Mouse (Mus musculus): Measurements from ENCODE around the gene Ap2b1. TPM values are rescaled to one million over a fixed set of nuclear protein-coding genes. Genes with fewer than 3 reads are reported as not detected.

Gene Ap2b1
- polyA plus RNA-seq, 1 experiment from 2014 or later = 112 TPM

DNA sequence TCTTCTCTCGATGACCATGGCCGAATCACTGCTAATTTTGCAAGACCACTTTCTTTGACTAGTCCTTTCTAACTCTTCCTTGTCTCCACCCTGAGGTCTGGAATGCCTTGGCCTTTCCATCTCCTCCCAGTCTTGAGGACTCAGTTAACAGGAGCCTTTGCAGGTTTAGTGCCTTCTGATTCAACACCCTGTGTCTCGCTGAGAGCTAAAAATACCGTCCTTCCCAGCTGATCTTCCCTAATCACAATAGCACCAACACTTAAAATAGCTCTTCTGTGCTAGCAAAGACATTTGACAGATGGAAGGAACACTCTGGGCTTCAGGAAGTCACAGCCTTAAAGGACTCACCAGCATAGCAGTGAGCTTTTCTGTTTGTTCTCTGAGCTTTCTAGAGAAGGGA, 94.2 kb downstream of the Ap2b1 start:
- in situ Hi-C loops (cut with MboI; ENCODE audit: low pct_unique_long_range_greater_than_20kb) = no loop called here
- H3K27me3 ChIP-seq = no peaks in the 10 kb centered on the region
- CTCF ChIA-PET = no interaction called here
- no peak for ATAC-seq
- TF ChIP-seq CTCF (IDR thresholded peaks at IDR 0.05) = no peak
- POLR2A ChIA-PET = no interaction called here
- no peak for DNase-seq (ENCODE audit: low read depth, low spot score)

DNA sequence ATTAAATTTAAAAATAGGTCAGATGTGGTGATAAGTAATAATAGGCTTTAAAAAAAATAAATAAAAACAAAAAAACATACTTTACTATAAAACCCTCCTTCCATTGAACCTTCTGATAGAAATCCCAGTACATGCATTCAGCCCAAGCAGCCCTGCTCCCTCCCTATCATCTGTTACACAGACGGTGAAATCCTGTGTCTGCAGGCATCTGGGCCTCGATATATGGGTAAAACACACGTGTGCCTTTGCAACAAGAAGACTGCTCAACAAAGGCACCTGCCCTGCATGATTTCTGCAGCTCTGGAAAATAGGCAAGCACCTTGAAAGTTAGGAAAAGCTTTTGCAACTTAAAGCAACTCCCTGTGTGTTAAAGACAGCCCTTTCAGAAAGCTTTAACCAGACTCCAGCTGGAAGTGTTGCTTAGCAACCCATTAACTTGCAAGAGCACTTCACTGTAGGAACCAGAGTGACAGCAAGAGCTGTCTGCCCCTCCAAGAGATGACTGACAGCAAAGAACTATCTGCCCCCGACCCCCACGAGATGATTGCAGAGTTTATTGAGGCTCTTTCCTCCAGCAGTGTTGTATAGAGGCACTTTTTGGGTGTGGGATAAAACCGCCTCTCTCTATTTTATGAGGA, 96.1 kb downstream of the Ap2b1 start:
- no peak for DNase-seq (ENCODE audit: low read depth, low spot score)
- no peak for ATAC-seq
- ChIA-PET CTCF (interaction anchor here (0.8 kb wide), 1 partner anchor 9 kb away, joined by 3 read pairs; no protein-coding TSS in a partner anchor), POLR2A (no interaction called here)
- in situ Hi-C loops (cut with MboI; ENCODE audit: low pct_unique_long_range_greater_than_20kb) = no loop called here
- no peaks in the 10 kb centered on the region for H3K27me3 ChIP-seq
- TF ChIP-seq CTCF (IDR thresholded peaks at IDR 0.05) = no peak

DNA sequence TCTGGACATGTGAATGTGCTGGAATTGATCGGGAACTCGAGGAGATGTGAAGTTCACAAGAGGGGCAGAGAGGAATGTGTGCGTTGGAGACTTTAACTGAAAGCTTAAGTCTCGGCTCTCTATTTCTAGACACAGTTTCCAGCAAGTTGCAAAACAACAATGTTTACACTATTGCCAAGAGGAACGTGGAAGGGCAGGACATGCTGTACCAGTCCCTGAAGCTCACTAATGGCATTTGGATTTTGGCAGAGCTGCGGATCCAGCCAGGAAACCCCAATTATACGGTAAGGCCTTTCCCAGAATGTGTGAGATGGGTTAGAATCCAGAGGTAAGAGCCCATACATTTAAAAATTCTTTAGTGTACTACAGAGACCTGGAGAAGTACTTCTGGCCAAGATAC, 98.8 kb downstream of the Ap2b1 start:
- TF ChIP-seq CTCF (IDR thresholded peaks at IDR 0.05) = no peak
- no peak for ATAC-seq
- in situ Hi-C loops (cut with MboI; ENCODE audit: low pct_unique_long_range_greater_than_20kb) = no loop called here
- CTCF ChIA-PET = no interaction called here
- POLR2A ChIA-PET = no interaction called here
- H3K27me3 ChIP-seq = no peaks in the 10 kb centered on the region
- no peak for DNase-seq (ENCODE audit: low read depth, low spot score)

DNA sequence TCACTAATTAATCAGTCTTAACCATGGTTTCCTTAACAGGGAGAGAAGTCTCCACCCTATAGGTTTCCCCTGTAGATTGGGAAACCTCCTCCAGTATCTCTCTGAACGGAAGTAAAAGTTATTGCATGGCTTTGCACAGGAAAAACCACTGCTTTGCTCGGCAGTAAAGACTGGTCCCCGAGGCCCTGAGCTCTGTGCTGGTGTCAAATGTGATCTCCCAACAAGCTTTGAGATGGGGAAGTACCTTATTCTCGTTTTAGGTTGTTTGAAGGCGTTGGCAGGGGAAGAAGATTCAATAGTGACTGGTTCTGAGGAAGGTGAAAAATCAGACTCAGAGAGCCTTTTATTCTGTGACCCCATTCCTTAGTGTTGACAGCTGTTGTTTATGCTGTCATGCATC, 99.9 kb downstream of the Ap2b1 start:
- ATAC-seq (no peak), DNase-seq (ENCODE audit: low read depth, low spot score) (no peak)
- POLR2A ChIA-PET = no interaction called here
- CTCF ChIA-PET = no interaction called here
- in situ Hi-C loops (cut with MboI; ENCODE audit: low pct_unique_long_range_greater_than_20kb) = no loop called here
- no peaks in the 10 kb centered on the region for H3K27me3 ChIP-seq
- TF ChIP-seq CTCF (IDR thresholded peaks at IDR 0.05) = no peak

DNA sequence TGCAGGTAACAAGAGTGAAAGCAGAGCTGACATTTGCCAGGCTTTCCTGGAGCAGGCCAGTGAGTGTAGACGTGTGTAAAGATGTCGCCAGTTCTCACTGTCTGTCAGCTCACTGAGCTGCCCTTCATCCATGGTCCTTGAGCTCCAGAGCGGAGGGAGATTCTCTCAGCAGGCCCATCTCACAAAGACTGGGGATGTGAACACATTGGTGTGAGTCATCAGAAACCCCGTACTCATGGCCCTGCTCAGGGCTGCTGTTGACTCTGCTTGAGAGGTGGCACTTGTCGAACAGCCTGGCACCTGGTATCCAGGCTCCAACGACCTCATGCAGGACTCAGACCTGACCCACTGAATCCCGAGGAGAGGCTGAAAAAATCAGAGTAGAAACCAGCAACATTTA, 105.0 kb downstream of the Ap2b1 start:
- TF ChIP-seq CTCF (IDR thresholded peaks at IDR 0.05) = no peak
- ATAC-seq = no peak
- H3K27me3 ChIP-seq = no peaks in the 10 kb centered on the region
- no peak for DNase-seq (ENCODE audit: low read depth, low spot score)
- in situ Hi-C loops (cut with MboI; ENCODE audit: low pct_unique_long_range_greater_than_20kb) = no loop called here
- POLR2A ChIA-PET = no interaction called here
- CTCF ChIA-PET = interaction anchor here (1.3 to 1.7 kb wide), 2 partner anchors 12 to 21 kb away, joined by 3 to 4 read pairs; no protein-coding TSS in a partner anchor

DNA sequence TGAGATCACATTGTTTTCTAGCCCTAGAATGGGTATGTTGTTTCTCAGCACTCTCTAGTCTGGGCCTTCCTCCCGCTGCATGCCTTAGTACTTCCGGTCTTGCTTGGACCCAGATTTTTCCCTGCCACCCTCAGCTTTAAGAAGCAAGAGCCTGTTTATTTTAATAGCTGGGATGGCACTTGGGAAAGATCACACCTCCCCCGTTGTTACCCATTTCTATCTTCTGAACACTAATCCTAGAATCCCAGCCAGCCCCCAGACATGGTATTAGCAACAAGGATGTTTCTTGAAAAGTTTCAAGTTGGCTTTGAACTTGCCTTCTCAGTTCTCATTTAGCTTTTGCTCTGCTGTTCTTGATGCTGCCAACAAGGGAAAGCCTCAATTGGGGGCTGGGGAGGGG, 107.6 kb downstream of the Ap2b1 start:
- ChIA-PET POLR2A (no interaction called here), CTCF (interaction anchor here (0.9 to 2.2 kb wide), 3 partner anchors 18 to 113 kb away, joined by 3 to 8 read pairs (median 3); no protein-coding TSS in a partner anchor)
- ATAC-seq (no peak), DNase-seq (ENCODE audit: low read depth, low spot score) (no peak)
- no peaks in the 10 kb centered on the region for H3K27me3 ChIP-seq
- in situ Hi-C loops (cut with MboI; ENCODE audit: low pct_unique_long_range_greater_than_20kb) = no loop called here
- TF ChIP-seq CTCF (IDR thresholded peaks at IDR 0.05) = no peak

DNA sequence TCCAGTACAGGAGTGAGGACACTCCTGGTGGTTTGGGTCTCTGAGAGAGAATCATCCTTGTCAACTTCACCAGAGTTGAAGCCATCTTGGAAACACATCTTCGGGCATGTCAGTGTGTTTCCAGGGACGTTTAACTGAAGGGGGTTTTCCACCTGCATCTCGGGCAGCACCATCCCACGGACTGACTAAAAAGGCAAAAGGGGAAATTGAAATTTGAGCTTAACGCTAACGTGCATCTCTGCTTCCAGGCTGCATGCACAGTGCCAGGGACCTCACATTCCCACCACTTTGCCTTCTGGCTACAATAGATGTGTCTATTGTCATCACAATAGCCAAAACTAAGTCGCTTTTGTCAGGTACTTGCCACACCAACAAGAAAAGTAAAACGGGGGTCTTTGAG, 109.4 kb downstream of the Ap2b1 start:
- in situ Hi-C loops (cut with MboI; ENCODE audit: low pct_unique_long_range_greater_than_20kb) = no loop called here
- POLR2A ChIA-PET = interaction anchor here (0.6 kb wide), 1 partner anchor 49 kb away, joined by 3 read pairs; no protein-coding TSS in a partner anchor
- H3K27me3 ChIP-seq = no peaks in the 10 kb centered on the region
- no peak for DNase-seq (ENCODE audit: low read depth, low spot score)
- CTCF ChIA-PET = interaction anchor here (2.0 kb wide), 1 partner anchor 9 kb away, joined by 5 read pairs; no protein-coding TSS in a partner anchor
- ATAC-seq = no peak
- TF ChIP-seq CTCF (IDR thresholded peaks at IDR 0.05) = no peak

DNA sequence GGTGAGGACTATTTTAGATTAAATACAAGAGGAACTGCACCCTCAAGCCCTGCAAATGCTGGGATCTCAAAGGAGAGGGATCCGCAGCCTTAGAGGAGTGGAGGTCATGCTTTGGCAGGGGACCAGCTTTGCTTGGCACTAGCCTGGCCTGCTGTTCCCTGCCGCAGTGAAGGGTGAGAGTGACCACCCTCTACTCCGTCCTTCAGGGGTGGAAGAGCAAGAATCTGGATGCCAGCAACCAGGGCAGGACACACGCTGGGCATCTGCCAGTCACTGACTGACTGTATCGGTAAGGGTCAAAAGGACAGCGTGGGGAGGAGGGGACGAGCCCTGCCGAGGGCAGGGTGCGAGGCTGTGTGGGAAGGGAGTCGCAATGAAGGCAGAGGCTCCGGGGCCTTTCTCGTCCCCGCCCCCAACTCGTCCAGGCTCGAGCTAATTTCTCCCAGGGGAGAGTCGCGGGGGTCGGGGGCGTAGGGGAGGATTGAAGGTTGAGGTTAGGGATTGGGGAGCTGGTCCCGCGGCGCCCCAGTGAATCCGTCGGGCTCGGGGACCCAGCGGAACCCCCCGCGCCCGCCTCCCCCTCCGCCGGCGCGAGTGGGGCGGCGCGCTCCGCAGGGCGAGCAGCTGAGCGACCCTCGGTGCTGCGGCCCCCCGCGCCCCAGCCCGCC, 110.4 kb downstream of the Ap2b1 start, which contains the start of gene Rasl10b:
Gene Rasl10b (plus strand): TSS at position 51 of the 668 bp plus-strand sequence.
- POLR2A ChIA-PET = interaction anchor here (1.3 kb wide), 1 partner anchor 23 kb away, joined by 4 read pairs; no protein-coding TSS in a partner anchor
- no peak for TF ChIP-seq CTCF (IDR thresholded peaks at IDR 0.05)
- ATAC-seq (peak; percentile 52), DNase-seq (ENCODE audit: low read depth, low spot score) (no peak)
- in situ Hi-C loops (cut with MboI; ENCODE audit: low pct_unique_long_range_greater_than_20kb) = no loop called here
- H3K27me3 ChIP-seq = no peaks in the 10 kb centered on the region
- CTCF ChIA-PET = interaction anchor here (2.0 kb wide), 1 partner anchor 8 kb away, joined by 5 read pairs; no protein-coding TSS in a partner anchor

DNA sequence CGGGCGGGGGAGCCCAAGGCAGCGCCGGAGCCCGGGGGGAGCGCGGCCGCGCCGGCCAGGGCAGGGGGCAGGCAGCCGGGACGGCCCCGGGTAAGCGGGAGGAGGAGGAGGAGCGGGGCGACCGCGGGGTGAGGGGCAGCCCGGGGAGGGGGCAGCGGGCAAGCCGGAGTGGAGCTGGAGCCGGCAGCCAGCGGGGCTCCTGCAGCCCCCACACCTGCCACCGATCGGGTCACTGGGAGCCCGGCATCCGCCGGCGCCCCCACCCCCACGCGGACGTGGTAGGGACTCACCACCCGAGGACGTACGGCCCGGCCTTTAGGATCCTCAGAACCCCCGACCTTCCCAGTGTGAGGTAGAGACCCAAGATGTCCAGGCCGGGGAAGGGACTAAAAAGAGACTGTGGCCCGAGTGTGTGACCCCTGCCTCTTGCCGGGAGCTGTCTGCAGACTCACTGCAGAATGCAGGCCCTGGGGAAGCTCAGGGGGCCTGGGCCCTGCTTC, 111.0 kb downstream of the Ap2b1 start:
- POLR2A ChIA-PET = interaction anchor here (1.3 kb wide), 1 partner anchor 23 kb away, joined by 4 read pairs; no protein-coding TSS in a partner anchor
- peak; percentile 34 for ATAC-seq
- no peaks in the 10 kb centered on the region for H3K27me3 ChIP-seq
- DNase-seq (ENCODE audit: low read depth, low spot score) = no peak
- no peak for TF ChIP-seq CTCF (IDR thresholded peaks at IDR 0.05)
- CTCF ChIA-PET = no interaction called here
- in situ Hi-C loops (cut with MboI; ENCODE audit: low pct_unique_long_range_greater_than_20kb) = no loop called here

DNA sequence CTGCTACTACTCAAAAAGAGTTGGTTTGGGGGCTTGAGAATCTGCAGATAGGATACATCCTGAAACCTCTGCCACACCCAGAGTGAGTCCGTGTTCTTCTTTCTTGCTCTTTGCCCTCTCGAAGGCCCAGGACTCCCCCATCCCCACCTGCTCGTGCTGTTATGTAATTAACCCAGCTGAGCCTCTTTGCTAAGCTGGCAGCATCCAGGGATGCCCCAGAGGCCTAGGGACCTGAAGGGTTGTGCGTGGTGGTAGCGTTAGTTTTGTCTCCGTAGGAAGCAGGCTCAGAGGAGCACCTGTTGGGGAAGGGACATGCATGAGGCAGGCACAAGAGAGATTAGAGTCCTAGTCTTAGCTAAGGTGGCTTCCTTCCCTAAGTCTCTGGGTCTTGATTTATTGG, 111.7 kb downstream of the Ap2b1 start:
- ChIA-PET POLR2A (no interaction called here), CTCF (no interaction called here)
- TF ChIP-seq CTCF (IDR thresholded peaks at IDR 0.05) = no peak
- no peaks in the 10 kb centered on the region for H3K27me3 ChIP-seq
- ATAC-seq (no peak), DNase-seq (ENCODE audit: low read depth, low spot score) (no peak)
- in situ Hi-C loops (cut with MboI; ENCODE audit: low pct_unique_long_range_greater_than_20kb) = no loop called here

DNA sequence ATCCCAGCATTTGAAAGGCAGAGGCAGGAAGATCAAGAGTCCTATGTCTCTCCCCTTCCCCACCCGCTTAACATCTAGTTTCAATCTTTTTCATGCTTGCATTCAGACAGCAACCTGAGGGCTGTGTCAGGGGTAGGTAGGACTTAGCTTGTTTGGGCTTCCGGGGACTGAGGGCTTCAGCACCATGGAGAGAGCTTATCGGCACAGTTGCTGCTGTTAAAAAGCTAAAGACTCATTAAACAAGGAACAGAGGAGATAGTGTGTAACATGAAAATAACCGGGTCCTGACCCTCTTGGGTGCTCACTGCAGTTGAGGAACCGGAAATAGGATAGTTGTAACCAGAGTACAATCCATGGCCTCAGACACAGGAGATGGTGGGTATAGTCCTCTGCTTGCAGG, 118.3 kb downstream of the Ap2b1 start:
- H3K27me3 ChIP-seq = no peaks in the 10 kb centered on the region
- peak; percentile 36 for ATAC-seq
- TF ChIP-seq CTCF (IDR thresholded peaks at IDR 0.05) = no peak
- DNase-seq (ENCODE audit: low read depth, low spot score) = peak; percentile 42
- in situ Hi-C loops (cut with MboI; ENCODE audit: low pct_unique_long_range_greater_than_20kb) = no loop called here
- ChIA-PET CTCF (interaction anchor here (1.1 to 1.4 kb wide), 2 partner anchors 9 kb away, joined by 3 to 5 read pairs; partner anchors contain the start of gene Rasl10b), POLR2A (no interaction called here)
